Mouse (Mus musculus): ENCODE measurements around the gene Lpp. TPM values are rescaled to one million over a fixed set of nuclear protein-coding genes. Genes with fewer than 3 reads are reported as not detected.

The Lpp gene
- polyA plus RNA-seq, 1 experiment from 2014 or later = 79.2 TPM

GRCm38 (mm10) chr16:24807565-24807964 lies 414.3 kb downstream of the Lpp start:
- H3K4me2 ChIP-seq (ENCODE audit: low read length) = no peak overlapping the region
- DNase-seq (ENCODE audit: low spot score) (no peak), ATAC-seq (replicated peaks; ENCODE audit: low FRiP score, low TSS enrichment, low read depth) (no peak)
- H3K4me3 ChIP-seq (ENCODE audit: low read depth, low read length) = no peak overlapping the region
- H3K4me1 ChIP-seq (replicated peaks; ENCODE audit: control insufficient read depth, insufficient read depth, low read length) = no peaks in the 10 kb centered on the region
- H3K36me3 ChIP-seq (ENCODE audit: control insufficient read depth, insufficient read depth, low read length) = no peaks in the 10 kb centered on the region
- no peaks in the 10 kb centered on the region for H3K27me3 ChIP-seq (replicated peaks; ENCODE audit: control insufficient read depth, insufficient read depth, low read length)
- no peak overlapping the region for H3K9ac ChIP-seq (ENCODE audit: low read length)
- 61% methylated on average over 4 of the region's 4 CpGs for WGBS
- no peaks in the 10 kb centered on the region for H3K9me3 ChIP-seq (ENCODE audit: control insufficient read depth, low read length)
- no peak overlapping the region for H3K27ac ChIP-seq (ENCODE audit: low read depth)

GRCm38 (mm10) chr16:24809811-24810210 lies 416.5 kb downstream of the Lpp start:
- Histone ChIP-seq H3K27ac (ENCODE audit: low read depth) (no peak overlapping the region), H3K9me3 (ENCODE audit: control insufficient read depth, low read length) (no peaks in the 10 kb centered on the region), H3K4me3 (ENCODE audit: low read depth, low read length) (no peak overlapping the region), H3K9ac (ENCODE audit: low read length) (no peak overlapping the region), H3K27me3 (replicated peaks; ENCODE audit: control insufficient read depth, insufficient read depth, low read length) (no peaks in the 10 kb centered on the region), H3K4me2 (ENCODE audit: low read length) (no peak overlapping the region), H3K36me3 (ENCODE audit: control insufficient read depth, insufficient read depth, low read length) (no peaks in the 10 kb centered on the region), H3K4me1 (replicated peaks; ENCODE audit: control insufficient read depth, insufficient read depth, low read length) (no peaks in the 10 kb centered on the region)
- DNase-seq (ENCODE audit: low spot score) (no peak), ATAC-seq (replicated peaks; ENCODE audit: low FRiP score, low TSS enrichment, low read depth) (no peak)
- 90% methylated on average over 6 of the region's 6 CpGs for WGBS

GRCm38 (mm10) chr16:24816621-24817020 lies 423.3 kb downstream of the Lpp start:
- no peak for ATAC-seq (replicated peaks; ENCODE audit: low FRiP score, low TSS enrichment, low read depth)
- 87% methylated on average over 3 of the region's 3 CpGs for WGBS
- Histone ChIP-seq H3K4me2 (ENCODE audit: low read length) (no peak overlapping the region), H3K9me3 (ENCODE audit: control insufficient read depth, low read length) (no peaks in the 10 kb centered on the region), H3K4me1 (replicated peaks; ENCODE audit: control insufficient read depth, insufficient read depth, low read length) (no peaks in the 10 kb centered on the region), H3K4me3 (ENCODE audit: low read depth, low read length) (no peak overlapping the region), H3K9ac (ENCODE audit: low read length) (no peak overlapping the region), H3K27ac (ENCODE audit: low read depth) (no peak overlapping the region), H3K27me3 (replicated peaks; ENCODE audit: control insufficient read depth, insufficient read depth, low read length) (no peaks in the 10 kb centered on the region), H3K36me3 (ENCODE audit: control insufficient read depth, insufficient read depth, low read length) (no peaks in the 10 kb centered on the region)
- DNase-seq (ENCODE audit: low spot score) = no peak

GRCm38 (mm10) chr16:24817381-24817780 lies 424.1 kb downstream of the Lpp start:
- H3K27ac ChIP-seq (ENCODE audit: low read depth) = no peak overlapping the region
- H3K4me2 ChIP-seq (ENCODE audit: low read length) = no peak overlapping the region
- no peaks in the 10 kb centered on the region for H3K9me3 ChIP-seq (ENCODE audit: control insufficient read depth, low read length)
- DNase-seq (ENCODE audit: low spot score) (no peak), ATAC-seq (replicated peaks; ENCODE audit: low FRiP score, low TSS enrichment, low read depth) (no peak)
- H3K9ac ChIP-seq (ENCODE audit: low read length) = no peak overlapping the region
- no peak overlapping the region for H3K4me3 ChIP-seq (ENCODE audit: low read depth, low read length)
- H3K4me1 ChIP-seq (replicated peaks; ENCODE audit: control insufficient read depth, insufficient read depth, low read length) = no peaks in the 10 kb centered on the region
- H3K36me3 ChIP-seq (ENCODE audit: control insufficient read depth, insufficient read depth, low read length) = no peaks in the 10 kb centered on the region
- 93% methylated on average over 3 of the region's 3 CpGs for WGBS
- H3K27me3 ChIP-seq (replicated peaks; ENCODE audit: control insufficient read depth, insufficient read depth, low read length) = no peaks in the 10 kb centered on the region

GRCm38 (mm10) chr16:24819127-24819526 lies 425.8 kb downstream of the Lpp start:
- Histone ChIP-seq H3K4me1 (replicated peaks; ENCODE audit: control insufficient read depth, insufficient read depth, low read length) (no peaks in the 10 kb centered on the region), H3K4me2 (ENCODE audit: low read length) (no peak overlapping the region), H3K9me3 (ENCODE audit: control insufficient read depth, low read length) (no peaks in the 10 kb centered on the region), H3K27me3 (replicated peaks; ENCODE audit: control insufficient read depth, insufficient read depth, low read length) (no peaks in the 10 kb centered on the region), H3K9ac (ENCODE audit: low read length) (no peak overlapping the region), H3K36me3 (ENCODE audit: control insufficient read depth, insufficient read depth, low read length) (no peaks in the 10 kb centered on the region), H3K4me3 (ENCODE audit: low read depth, low read length) (no peak overlapping the region), H3K27ac (ENCODE audit: low read depth) (no peak overlapping the region)
- ATAC-seq (replicated peaks; ENCODE audit: low FRiP score, low TSS enrichment, low read depth) (no peak), DNase-seq (ENCODE audit: low spot score) (no peak)
- 68% methylated on average over 4 of the region's 4 CpGs for WGBS

GRCm38 (mm10) chr16:24822182-24822875 lies 429.0 kb downstream of the Lpp start:
- ATAC-seq (replicated peaks; ENCODE audit: low FRiP score, low TSS enrichment, low read depth) (no peak), DNase-seq (ENCODE audit: low spot score) (no peak)
- Histone ChIP-seq H3K4me3 (ENCODE audit: low read depth, low read length) (no peak overlapping the region), H3K27me3 (replicated peaks; ENCODE audit: control insufficient read depth, insufficient read depth, low read length) (no peaks in the 10 kb centered on the region), H3K4me1 (replicated peaks; ENCODE audit: control insufficient read depth, insufficient read depth, low read length) (no peaks in the 10 kb centered on the region), H3K4me2 (ENCODE audit: low read length) (no peak overlapping the region), H3K27ac (ENCODE audit: low read depth) (no peak overlapping the region), H3K9ac (ENCODE audit: low read length) (no peak overlapping the region), H3K9me3 (ENCODE audit: control insufficient read depth, low read length) (no peaks in the 10 kb centered on the region), H3K36me3 (ENCODE audit: control insufficient read depth, insufficient read depth, low read length) (no peaks in the 10 kb centered on the region)
- WGBS = 87% methylated on average over 5 of the region's 5 CpGs

GRCm38 (mm10) chr16:24822918-24823317 lies 429.6 kb downstream of the Lpp start:
- no peaks in the 10 kb centered on the region for H3K4me1 ChIP-seq (replicated peaks; ENCODE audit: control insufficient read depth, insufficient read depth, low read length)
- H3K4me2 ChIP-seq (ENCODE audit: low read length) = no peak overlapping the region
- no peaks in the 10 kb centered on the region for H3K36me3 ChIP-seq (ENCODE audit: control insufficient read depth, insufficient read depth, low read length)
- no peaks in the 10 kb centered on the region for H3K27me3 ChIP-seq (replicated peaks; ENCODE audit: control insufficient read depth, insufficient read depth, low read length)
- no peak for ATAC-seq (replicated peaks; ENCODE audit: low FRiP score, low TSS enrichment, low read depth)
- no peak overlapping the region for H3K27ac ChIP-seq (ENCODE audit: low read depth)
- H3K4me3 ChIP-seq (ENCODE audit: low read depth, low read length) = no peak overlapping the region
- no peaks in the 10 kb centered on the region for H3K9me3 ChIP-seq (ENCODE audit: control insufficient read depth, low read length)
- H3K9ac ChIP-seq (ENCODE audit: low read length) = no peak overlapping the region
- WGBS = 96% methylated on average over 1 of the region's 1 CpGs
- no peak for DNase-seq (ENCODE audit: low spot score)

- Histone ChIP-seq H3K4me3 (ENCODE audit: low read depth, low read length) (no peak overlapping the region), H3K9me3 (ENCODE audit: control insufficient read depth, low read length) (no peaks in the 10 kb centered on the region), H3K4me1 (replicated peaks; ENCODE audit: control insufficient read depth, insufficient read depth, low read length) (no peaks in the 10 kb centered on the region), H3K27me3 (replicated peaks; ENCODE audit: control insufficient read depth, insufficient read depth, low read length) (no peaks in the 10 kb centered on the region), H3K9ac (ENCODE audit: low read length) (no peak overlapping the region), H3K36me3 (ENCODE audit: control insufficient read depth, insufficient read depth, low read length) (no peaks in the 10 kb centered on the region), H3K27ac (ENCODE audit: low read depth) (no peak overlapping the region), H3K4me2 (ENCODE audit: low read length) (no peak overlapping the region)
- 84% methylated on average over 4 of the region's 4 CpGs for WGBS
- ATAC-seq (replicated peaks; ENCODE audit: low FRiP score, low TSS enrichment, low read depth) = no peak
- DNase-seq (ENCODE audit: low spot score) = no peak
Observed at GRCm38 (mm10) chr16:24826390-24826789, 433.1 kb downstream of the Lpp start.

- DNase-seq (ENCODE audit: low spot score) (no peak), ATAC-seq (replicated peaks; ENCODE audit: low FRiP score, low TSS enrichment, low read depth) (no peak)
- Histone ChIP-seq H3K4me3 (ENCODE audit: low read depth, low read length) (no peak overlapping the region), H3K4me1 (replicated peaks; ENCODE audit: control insufficient read depth, insufficient read depth, low read length) (no peaks in the 10 kb centered on the region), H3K27me3 (replicated peaks; ENCODE audit: control insufficient read depth, insufficient read depth, low read length) (no peaks in the 10 kb centered on the region), H3K36me3 (ENCODE audit: control insufficient read depth, insufficient read depth, low read length) (no peaks in the 10 kb centered on the region), H3K4me2 (ENCODE audit: low read length) (no peak overlapping the region), H3K27ac (ENCODE audit: low read depth) (no peak overlapping the region), H3K9me3 (ENCODE audit: control insufficient read depth, low read length) (no peaks in the 10 kb centered on the region), H3K9ac (ENCODE audit: low read length) (no peak overlapping the region)
- WGBS = 85% methylated on average over 2 of the region's 2 CpGs
Observed at GRCm38 (mm10) chr16:24828207-24828803, 435.0 kb downstream of the Lpp start.

Measured in intestine, embryonic 14.5 days (tissue).